Mouse (Mus musculus) cerebellum, postnatal 25 days (tissue): Measurements from ENCODE around the gene Eml1.
"Not testable (repeated sequence)": the region's sequence is repeated elsewhere in the genome, so short reads cannot be mapped to it uniquely, and the experiment has no call there.

ENCODE experiments used
- DNase-seq, 2 experiments: peaks; one replicate each; pipeline ENCODE4 v3.0.0; 2021; ENCODE audit warnings: mixed read lengths in 2 of 2

Eml1 gene

GRCm38 (mm10) chr12:108478714-108479113 is 108.0 kb downstream of the Eml1 start:
- no peak for DNase-seq

- DNase-seq = no peak
Measured at GRCm38 (mm10) chr12:108480704-108481365, 110.1 kb downstream of the Eml1 start.

DNA sequence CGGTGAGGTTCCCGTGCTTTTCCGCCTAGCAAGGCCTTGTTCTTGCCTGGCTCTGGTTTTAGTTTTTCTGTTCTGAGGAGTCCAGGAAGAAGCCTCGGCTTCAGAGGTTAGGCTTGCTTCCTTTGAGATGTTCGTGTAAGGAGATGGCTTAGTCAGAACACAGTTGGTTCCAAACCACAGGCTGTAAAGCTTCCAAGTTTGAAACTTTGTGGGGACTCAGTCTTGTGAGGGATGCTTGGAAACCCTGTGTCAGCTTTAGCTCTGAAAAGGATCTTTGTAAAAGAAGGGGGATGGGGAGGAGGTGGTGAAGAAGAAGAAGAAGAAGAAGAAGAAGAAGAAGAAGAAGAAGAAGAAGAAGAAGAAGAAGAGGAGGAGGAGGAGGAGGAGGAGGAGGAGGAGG is 118.3 kb downstream of the Eml1 start:
- no peak for DNase-seq

GRCm38 (mm10) chr12:108489741-108490140 is 119.0 kb downstream of the Eml1 start:
- DNase-seq = no peak

GRCm38 (mm10) chr12:108490336-108490735 is 119.6 kb downstream of the Eml1 start:
- DNase-seq = no peak

DNA sequence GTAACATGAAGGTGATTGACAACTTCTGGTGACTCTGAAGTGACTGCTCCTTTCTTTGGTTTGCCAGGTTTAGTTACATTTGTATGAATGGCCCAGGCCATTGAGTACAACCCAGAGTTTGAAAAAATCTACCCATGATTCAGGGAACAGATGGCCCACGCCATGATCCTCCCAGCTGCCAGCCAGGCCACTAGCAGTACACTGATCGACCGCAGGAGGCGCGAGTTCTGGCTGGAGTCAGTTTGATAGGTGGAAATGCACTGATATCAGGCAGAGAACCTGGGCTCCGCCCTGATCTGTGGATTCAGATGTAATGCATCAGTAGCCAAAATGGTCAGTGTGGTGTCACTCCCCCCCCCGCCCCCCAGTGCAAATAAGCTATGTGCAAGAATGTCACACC is 120.2 kb downstream of the Eml1 start:
- DNase-seq = peak; percentile 93

DNA sequence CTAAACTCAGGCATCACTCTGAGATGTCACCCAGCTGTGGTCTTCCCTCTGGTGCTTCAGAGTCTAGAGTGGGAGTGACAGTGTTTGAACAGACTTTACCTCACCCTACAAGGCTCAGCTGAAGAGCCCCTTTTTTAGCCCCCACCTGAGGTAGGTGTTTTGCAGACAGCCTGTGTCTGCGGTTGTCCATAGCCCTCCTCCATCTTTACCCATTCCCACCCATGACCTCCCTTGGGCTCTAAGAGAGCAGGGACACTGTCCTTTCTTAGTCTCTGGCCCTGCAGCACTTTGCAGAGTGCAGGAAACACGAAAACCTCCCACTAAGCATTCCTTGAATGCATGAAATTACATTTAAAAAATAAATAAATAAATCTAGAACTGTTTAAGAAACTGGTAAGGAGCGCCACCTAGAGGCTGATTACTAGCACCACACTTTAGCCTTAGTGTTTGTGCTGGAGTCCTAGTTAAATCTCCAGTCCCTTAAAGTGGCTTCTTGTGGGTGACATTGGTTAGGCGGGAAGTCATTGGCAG is 123.3 kb downstream of the Eml1 start:
- DNase-seq = peak; percentile 64 to 75

DNA sequence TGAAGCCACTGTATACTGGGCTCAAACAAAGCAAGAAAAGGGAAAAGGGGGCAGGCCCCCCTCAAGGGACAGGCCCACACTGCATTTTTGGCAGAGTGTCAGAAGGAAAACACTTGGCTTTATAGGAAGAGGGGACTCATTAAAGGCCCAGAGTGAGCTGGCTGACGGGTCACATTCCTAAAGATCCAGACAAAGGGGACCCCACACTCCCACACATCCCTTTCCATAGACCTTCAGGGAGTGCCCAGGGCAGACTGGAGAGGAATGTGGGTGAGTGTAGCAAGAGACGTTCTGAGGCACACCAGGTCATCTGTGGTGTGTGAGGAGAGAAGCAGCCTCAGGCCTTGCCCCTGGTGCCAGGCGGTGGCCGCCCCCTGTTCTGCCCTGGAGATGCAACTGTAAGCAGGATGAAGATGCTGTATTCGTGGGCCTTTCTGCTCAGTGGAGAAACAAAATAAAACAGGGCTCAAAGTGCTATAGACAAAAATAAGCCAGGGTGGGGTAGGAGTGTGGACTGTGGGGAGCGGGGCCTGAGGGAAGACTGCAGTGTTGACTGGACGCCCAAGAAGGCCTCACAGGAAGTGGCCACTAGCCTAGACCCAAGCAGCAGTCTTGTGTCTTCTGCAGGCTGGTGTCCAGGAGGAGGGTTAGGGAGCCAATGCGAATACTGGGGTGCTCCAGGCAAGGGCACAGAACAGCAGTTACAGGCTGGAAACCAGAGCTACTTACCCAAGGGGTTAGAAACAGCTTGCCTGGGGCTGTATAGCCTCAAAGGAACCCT is 124.9 kb downstream of the Eml1 start:
- DNase-seq = no peak

- no peak for DNase-seq
Measured at GRCm38 (mm10) chr12:108503064-108503463, 132.3 kb downstream of the Eml1 start.

GRCm38 (mm10) chr12:108503582-108503981 is 132.8 kb downstream of the Eml1 start:
- no peak for DNase-seq

- DNase-seq = peak in 1 of 2 experiments; percentile 53
Measured at GRCm38 (mm10) chr12:108505846-108506245, 135.1 kb downstream of the Eml1 start.

DNA sequence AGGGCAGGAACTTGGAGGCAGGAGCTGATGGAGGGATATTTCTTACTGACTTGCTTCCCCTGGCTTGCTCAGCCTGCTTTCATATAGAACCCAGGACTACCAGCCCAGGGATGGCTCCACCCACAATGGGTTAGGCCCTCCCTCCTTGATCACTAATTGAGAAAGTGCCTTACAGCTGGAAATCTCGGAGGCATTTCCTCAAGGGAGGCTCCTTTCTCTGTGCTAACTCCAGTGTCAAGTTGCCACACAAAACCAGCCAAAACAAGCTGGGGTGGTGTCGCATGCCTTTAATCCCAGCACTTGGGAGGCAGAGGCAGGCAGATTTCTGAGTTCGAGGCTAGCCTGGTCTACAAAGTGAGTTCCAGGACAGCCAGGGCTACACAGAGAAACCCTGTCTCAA is 136.3 kb downstream of the Eml1 start:
- not testable (repeated sequence) for DNase-seq

- DNase-seq = no peak
Measured at GRCm38 (mm10) chr12:108510571-108510970, 139.8 kb downstream of the Eml1 start.

- DNase-seq = peak in 1 of 2 experiments; percentile 57
Measured at GRCm38 (mm10) chr12:108511009-108511408, 140.3 kb downstream of the Eml1 start.

DNA sequence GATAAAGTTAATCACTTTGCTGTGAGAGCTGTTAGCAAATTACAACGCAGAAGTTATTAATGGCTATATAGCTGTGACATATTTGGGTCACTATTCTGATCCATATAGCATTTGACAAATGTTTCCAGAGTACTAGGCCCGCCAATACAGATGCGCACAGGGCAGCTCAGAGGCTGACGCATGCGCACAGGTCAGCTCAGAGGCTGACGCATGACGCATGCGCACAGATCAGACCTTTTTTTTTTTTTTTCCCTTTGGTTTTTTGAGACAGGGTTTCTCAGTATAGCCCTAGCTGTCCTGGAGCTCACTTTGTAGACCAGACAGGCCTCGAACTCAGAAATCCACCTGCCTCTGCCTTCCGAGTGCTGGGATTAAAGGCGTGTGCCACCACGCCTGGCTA is 144.7 kb downstream of the Eml1 start:
- no peak for DNase-seq

GRCm38 (mm10) chr12:108519374-108519773 is 148.6 kb downstream of the Eml1 start:
- DNase-seq = no peak

DNA sequence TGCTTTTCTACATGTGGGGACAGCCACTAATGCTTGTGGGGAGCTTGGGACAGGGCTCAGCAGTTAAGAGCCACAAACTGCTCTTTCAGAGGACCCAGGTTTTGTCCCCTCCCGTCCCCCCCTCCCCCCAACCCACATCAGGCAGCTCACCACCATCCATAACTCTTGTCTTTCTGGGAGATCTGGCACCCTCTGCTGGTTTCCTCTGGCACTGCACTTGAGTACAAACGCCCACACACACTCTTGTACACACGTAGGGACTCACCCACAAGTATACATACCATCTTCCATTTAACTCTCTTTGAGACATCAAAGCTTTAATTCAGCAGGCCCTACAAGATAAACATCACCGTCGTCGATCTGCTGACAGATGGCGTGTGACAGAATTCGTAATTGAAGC is 158.5 kb downstream of the Eml1 start:
- peak; percentile 59 to 72 for DNase-seq

DNA sequence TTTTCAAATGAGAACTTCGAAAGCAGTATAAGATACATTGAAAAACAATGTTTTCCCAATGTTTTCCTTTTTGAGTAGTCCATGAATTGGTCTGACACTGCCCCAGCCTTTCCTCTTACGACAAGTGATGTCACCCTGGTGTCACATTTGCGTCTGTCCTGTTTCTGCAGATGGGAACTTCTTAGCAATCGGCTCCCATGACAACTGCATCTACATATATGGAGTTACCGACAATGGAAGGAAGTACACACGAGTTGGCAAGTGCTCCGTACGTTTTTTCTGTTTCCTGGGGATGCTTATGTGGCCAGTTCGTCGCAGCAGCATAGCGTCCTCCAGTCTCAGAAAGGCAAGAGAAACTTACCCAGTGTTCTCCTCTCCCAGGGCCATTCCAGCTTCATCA is 163.7 kb downstream of the Eml1 start:
- no peak for DNase-seq

GRCm38 (mm10) chr12:108536461-108536860 is 165.7 kb downstream of the Eml1 start:
- DNase-seq = peak in 1 of 2 experiments; percentile 44

- peak; percentile 56 to 78 for DNase-seq
Measured at GRCm38 (mm10) chr12:108541088-108541487, 170.3 kb downstream of the Eml1 start.

DNA sequence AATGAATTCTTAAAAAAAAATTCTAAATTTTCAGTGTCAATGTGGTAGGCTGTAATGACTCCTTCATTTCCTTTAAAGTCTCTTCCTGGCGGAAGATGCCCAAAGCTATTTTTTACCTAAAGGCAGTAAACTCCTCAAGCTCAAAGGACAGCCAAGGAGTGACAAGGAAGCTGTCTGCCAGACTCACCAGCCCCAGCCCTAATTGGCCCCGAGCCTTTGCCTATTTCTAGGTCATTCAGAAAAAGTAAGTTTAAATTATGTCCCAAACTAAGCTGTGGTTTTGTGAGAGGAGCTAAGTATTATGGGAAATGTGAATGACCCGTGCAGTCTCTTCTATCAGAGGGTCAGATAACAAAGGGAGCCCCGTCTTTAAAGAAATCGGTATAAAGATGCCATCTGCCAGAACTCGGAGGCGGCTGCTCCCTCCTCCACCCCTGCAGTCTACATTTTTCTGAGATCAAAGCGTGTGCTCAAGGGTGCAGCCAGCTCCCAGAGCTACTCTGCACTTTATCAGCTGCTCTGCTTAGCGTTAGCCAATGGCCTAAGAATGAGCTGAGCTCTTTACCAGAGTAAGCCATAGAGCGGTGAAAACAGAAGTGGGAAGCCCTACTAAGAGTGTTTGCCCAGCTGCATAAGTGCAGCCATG is 175.9 kb downstream of the Eml1 start:
- DNase-seq = peak in 1 of 2 experiments; percentile 33

- no peak for DNase-seq
Measured at GRCm38 (mm10) chr12:108547251-108547875, 176.6 kb downstream of the Eml1 start.

- no peak for DNase-seq
Measured at GRCm38 (mm10) chr12:108551731-108552130, 181.0 kb downstream of the Eml1 start.
